Mouse (Mus musculus): ENCODE measurements at regions not wholly inside any gene's neighbourhood (a gene's known extent, or its start where the extent isn't known, plus 50 kb on each side); places are given as distances from the start of the nearest gene placed in this dataset.

DNA sequence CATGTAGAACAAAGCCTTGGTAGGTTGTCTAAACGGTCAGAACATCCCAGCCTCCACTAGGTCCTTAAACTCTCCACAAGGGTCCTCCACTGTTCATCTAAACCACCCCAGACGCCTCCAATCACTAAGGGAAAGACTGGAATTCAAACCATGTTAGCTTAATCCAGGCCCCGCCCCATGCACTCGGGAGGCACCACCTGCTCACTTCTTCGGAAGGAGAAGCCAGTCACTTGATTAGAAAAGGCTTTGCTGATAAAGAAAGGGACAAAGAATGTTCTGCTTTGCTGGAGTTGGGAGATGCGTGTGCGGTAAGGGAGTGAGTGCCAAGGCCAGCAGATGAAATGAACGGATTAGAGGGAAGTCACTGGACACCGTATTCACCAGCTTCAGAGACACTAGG, 54.5 kb upstream of the Armc2 start:
- TF ChIP-seq GATA1 (IDR thresholded peaks at IDR 0.05; ENCODE audit: low read length) (no peak), TAL1 (IDR thresholded peaks at IDR 0.05; ENCODE audit: low read length) (no peak)

All from erythroblast, embryonic 14.5 days (primary cell).